Mouse (Mus musculus): ENCODE data around the gene Gsdma3. TPM values are rescaled to one million over a fixed set of nuclear protein-coding genes. Genes with fewer than 3 reads are reported as not detected.

The Gsdma3 gene
- polyA plus RNA-seq, 1 experiment from 2014 or later: not detected

DNA sequence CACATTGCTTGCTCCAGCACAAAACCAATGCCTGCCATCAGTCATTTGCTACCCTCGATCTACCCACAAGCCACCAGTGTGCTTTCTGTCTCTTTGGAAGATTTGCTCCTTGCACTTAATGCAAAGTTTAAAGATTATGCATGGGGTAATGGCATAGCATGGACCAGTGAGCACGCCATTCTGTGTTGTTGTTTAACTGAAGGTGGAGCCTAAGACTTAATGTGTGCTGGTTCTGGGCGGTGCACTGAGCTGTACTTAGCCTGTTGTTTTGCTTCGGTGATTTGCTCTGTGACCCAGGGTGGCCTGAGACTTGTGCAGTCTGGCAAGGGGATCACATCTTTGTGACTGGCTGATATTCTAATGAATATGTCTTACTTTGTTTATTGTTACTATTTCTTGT is 60.8 kb downstream of the Gsdma3 start:
- Histone ChIP-seq H3K4me3 (replicated peaks; ENCODE audit: low read length) (no peak overlapping the region), H3K4me1 (replicated peaks; ENCODE audit: control insufficient read depth, insufficient read depth, low read length) (peaks cover 10% of the 10 kb centered on the region; the same call in 1 of the 2 replicates), H3K9ac (no peak overlapping the region), H3K27ac (no peak overlapping the region), H3K9me3 (ENCODE audit: control insufficient read depth, low read length) (no peaks in the 10 kb centered on the region), H3K36me3 (replicated peaks; ENCODE audit: control insufficient read depth, insufficient read depth) (peaks cover 65% of the 10 kb centered on the region), H3K27me3 (ENCODE audit: control insufficient read depth, insufficient read depth, low read length) (no peaks in the 10 kb centered on the region), H3K4me2 (replicated peaks) (no peak overlapping the region)
- WGBS: 91% methylated on average over 4 of the region's 4 CpGs
- no peak for DNase-seq (ENCODE audit: low spot score)
- no peak for ATAC-seq (ENCODE audit: low FRiP score)

Other genes with a start within 250 kb of the Gsdma3 start
- gene Tcap, start 242.5 kb upstream of the Gsdma3 start, polyA plus RNA-seq (2014; fragmentation: Nextera tagmentation; extraction: Ambion mirVana): not detected in 2 replicates
- 3.0 and 3.4 TPM in 2 replicates for gene Pnmt, start 239.9 kb upstream of the Gsdma3 start, polyA plus RNA-seq (2014; fragmentation: Nextera tagmentation; extraction: Ambion mirVana)
- 6.4 and 6.9 TPM in 2 replicates for gene Pgap3, start 225.9 kb upstream of the Gsdma3 start, polyA plus RNA-seq (2014; fragmentation: Nextera tagmentation; extraction: Ambion mirVana)
- gene Erbb2, start 213.9 kb upstream of the Gsdma3 start, polyA plus RNA-seq (2014; fragmentation: Nextera tagmentation; extraction: Ambion mirVana): 8.9 and 10.2 TPM in 2 replicates
- 242 and 256 TPM in 2 replicates for gene Mien1, start 187.4 kb upstream of the Gsdma3 start, polyA plus RNA-seq (2014; fragmentation: Nextera tagmentation; extraction: Ambion mirVana)
- 1.1 and 1.3 TPM in 2 replicates for gene Grb7, start 180.0 kb upstream of the Gsdma3 start, polyA plus RNA-seq (2014; fragmentation: Nextera tagmentation; extraction: Ambion mirVana)
- gene Ikzf3, start 80.3 kb upstream of the Gsdma3 start, polyA plus RNA-seq (2014; fragmentation: Nextera tagmentation; extraction: Ambion mirVana): 0.24 and 0.33 TPM in 2 replicates
- not detected in 2 replicates for gene Zpbp2, start 75.3 kb upstream of the Gsdma3 start, polyA plus RNA-seq (2014; fragmentation: Nextera tagmentation; extraction: Ambion mirVana)
- gene Ormdl3, start 39.0 kb upstream of the Gsdma3 start, polyA plus RNA-seq (2014; fragmentation: Nextera tagmentation; extraction: Ambion mirVana): 14.9 and 17.3 TPM in 2 replicates
- gene Lrrc3c, start 28.1 kb upstream of the Gsdma3 start, polyA plus RNA-seq (2014; fragmentation: Nextera tagmentation; extraction: Ambion mirVana): not detected in 2 replicates
- 0.20 and 0.80 TPM in 2 replicates for gene Gm12355, start 699 bp upstream of the Gsdma3 start, polyA plus RNA-seq (2014; fragmentation: Nextera tagmentation; extraction: Ambion mirVana)
- not detected in 2 replicates for gene Gsdma2, start 20.4 kb downstream of the Gsdma3 start, polyA plus RNA-seq (2014; fragmentation: Nextera tagmentation; extraction: Ambion mirVana)
- not detected in 2 replicates for gene Gsdma, start 38.0 kb downstream of the Gsdma3 start, polyA plus RNA-seq (2014; fragmentation: Nextera tagmentation; extraction: Ambion mirVana)
- gene Psmd3, start 56.2 kb downstream of the Gsdma3 start, polyA plus RNA-seq (2014; fragmentation: Nextera tagmentation; extraction: Ambion mirVana): 130 and 141 TPM in 2 replicates
- gene Csf3, start 74.9 kb downstream of the Gsdma3 start, polyA plus RNA-seq (2014; fragmentation: Nextera tagmentation; extraction: Ambion mirVana): not detected in 2 replicates
- gene Med24, start 103.1 kb downstream of the Gsdma3 start, polyA plus RNA-seq (2014; fragmentation: Nextera tagmentation; extraction: Ambion mirVana): 58.4 and 62.7 TPM in 2 replicates
- gene Thra, start 114.3 kb downstream of the Gsdma3 start, polyA plus RNA-seq (2014; fragmentation: Nextera tagmentation; extraction: Ambion mirVana): 165 and 181 TPM in 2 replicates
- 3.4 and 4.1 TPM in 2 replicates for gene Nr1d1, start 149.0 kb downstream of the Gsdma3 start, polyA plus RNA-seq (2014; fragmentation: Nextera tagmentation; extraction: Ambion mirVana)
- 23.6 and 24.1 TPM in 2 replicates for gene Msl1, start 169.2 kb downstream of the Gsdma3 start, polyA plus RNA-seq (2014; fragmentation: Nextera tagmentation; extraction: Ambion mirVana)
- 49.3 and 57.4 TPM in 2 replicates for gene Casc3, start 178.5 kb downstream of the Gsdma3 start, polyA plus RNA-seq (2014; fragmentation: Nextera tagmentation; extraction: Ambion mirVana)
- gene Rapgefl1, start 210.4 kb downstream of the Gsdma3 start, polyA plus RNA-seq (2014; fragmentation: Nextera tagmentation; extraction: Ambion mirVana): 12.0 and 12.9 TPM in 2 replicates
- gene Wipf2, start 237.3 kb downstream of the Gsdma3 start, polyA plus RNA-seq (2014; fragmentation: Nextera tagmentation; extraction: Ambion mirVana): 4.7 and 4.8 TPM in 2 replicates

Measured in hindbrain, embryonic 14.5 days (tissue).